Mouse (Mus musculus) spleen, adult 2 months (tissue): Measurements from ENCODE around the gene St3gal2.

Experiments
- CTCF ChIP-seq: fragments of 200-500 bp; IDR thresholded peaks from 2 replicates; pipeline ENCODE4 v1.5.1; 2011; ENCODE audit warnings: mild to moderate bottlenecking, inconsistent platforms; ENCODE audit not compliant: insufficient read depth, insufficient read length, insufficient replicate concordance; ENCODE audit errors: extremely low read depth
- POLR2A ChIP-seq: fragments of 200-500 bp; IDR thresholded peaks from 2 replicates; pipeline ENCODE4 v1.6.1; 2011; ENCODE audit warnings: low read depth, low read length, inconsistent platforms

- TF ChIP-seq POLR2A = no peak
- TF ChIP-seq CTCF = no peak
These were observed 17.7 kb upstream of the St3gal2 start, which contains the start of gene Fuk for GRCm38 (mm10) chr8:110901839-110902578.
